Mouse (Mus musculus) frontal cortex, adult (tissue): Measurements from ENCODE around the gene St8sia1.
"Not testable (repeated sequence)": the region's sequence is repeated elsewhere in the genome, so short reads cannot be mapped to it uniquely, and the experiment has no call there.

Source experiments
- ATAC-seq: cut with Nextera tagmentation; 2 replicates; pipeline ENCODE4 v1.9.2; 2017; ENCODE audit warnings: mild to moderate bottlenecking, moderate library complexity, mixed read lengths; ENCODE audit not compliant: low TSS enrichment

The St8sia1 gene

DNA sequence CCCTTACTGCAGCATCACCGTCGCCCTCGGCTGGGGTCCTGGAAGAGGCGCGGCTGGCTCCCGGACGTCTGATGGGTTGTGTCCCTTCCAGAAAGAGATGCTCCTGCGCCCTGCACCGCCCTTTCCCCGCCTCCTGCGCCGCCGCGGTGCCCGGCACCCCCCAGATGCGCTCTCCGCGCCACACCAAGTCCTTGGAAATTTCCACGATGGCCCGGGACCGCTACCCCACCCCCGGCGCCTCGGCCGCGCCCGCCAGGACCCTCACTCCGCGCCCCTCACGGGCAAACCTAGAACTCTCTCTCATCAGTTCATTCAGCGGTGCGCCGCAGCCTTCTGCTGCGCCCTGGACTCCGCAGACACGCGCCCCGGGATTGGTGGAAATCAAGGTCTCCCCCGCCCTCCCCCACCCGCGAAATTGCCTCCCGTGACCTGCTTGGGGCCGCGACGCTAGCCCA is at the start of gene St8sia1:
Gene St8sia1, minus strand, starts transcription at position 377 of the 455 bp plus-strand sequence.
- ATAC-seq, result peak; percentile 56

DNA sequence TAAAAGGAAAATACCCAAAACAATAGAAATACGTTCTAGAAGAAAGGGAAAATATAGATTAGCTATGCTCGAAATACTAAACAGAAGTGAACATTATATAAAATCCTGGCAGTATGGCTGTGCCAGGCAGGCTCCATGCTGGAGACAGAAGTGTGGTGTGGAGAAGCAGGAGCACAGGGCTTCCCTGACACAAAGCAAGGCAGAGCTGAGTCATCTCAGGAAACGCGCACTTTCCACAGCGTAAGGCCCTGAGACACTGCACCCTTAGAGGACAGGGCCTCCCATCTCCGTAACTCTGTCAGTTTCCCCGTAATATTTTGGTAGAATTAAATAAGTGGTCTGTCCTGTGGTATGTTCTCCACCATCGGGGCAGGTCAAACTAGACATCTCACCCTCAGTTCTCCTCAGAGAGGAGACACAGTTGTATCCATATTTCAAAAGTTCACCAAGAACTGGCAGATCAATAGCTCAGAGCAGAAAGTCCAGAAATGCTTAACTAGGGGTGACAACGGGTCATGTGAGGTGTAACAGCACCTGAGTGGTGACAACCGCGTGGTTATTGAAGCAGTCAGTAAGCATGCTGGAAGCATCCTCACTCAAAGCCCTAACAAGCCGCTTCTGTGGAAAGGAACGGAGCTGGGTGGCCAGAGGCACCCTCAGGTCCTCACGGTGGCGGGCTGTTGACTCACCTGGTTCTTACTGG is 48.4 kb upstream of the St8sia1 start:
- ATAC-seq, result peak; percentile 77

DNA sequence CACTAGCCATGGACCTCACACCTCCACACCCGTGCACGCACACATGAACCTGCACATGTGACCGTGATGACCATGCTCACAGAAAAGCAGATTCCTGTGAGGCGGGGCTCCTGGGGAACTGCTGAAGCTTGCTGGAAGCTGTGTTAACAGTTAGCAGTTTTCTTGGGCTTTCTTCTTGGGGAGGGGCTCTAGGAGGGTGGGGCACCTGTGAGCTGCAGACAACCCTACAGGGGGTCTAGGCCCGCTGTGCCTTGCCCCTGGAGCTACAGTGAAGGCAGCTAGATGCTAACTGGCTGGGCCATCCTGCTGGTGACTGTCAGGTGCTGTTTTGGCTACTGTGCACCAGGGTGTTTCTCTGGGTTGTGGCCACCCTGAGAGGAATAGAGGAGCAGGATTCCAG is 44.6 kb upstream of the St8sia1 start:
- no peak for ATAC-seq

DNA sequence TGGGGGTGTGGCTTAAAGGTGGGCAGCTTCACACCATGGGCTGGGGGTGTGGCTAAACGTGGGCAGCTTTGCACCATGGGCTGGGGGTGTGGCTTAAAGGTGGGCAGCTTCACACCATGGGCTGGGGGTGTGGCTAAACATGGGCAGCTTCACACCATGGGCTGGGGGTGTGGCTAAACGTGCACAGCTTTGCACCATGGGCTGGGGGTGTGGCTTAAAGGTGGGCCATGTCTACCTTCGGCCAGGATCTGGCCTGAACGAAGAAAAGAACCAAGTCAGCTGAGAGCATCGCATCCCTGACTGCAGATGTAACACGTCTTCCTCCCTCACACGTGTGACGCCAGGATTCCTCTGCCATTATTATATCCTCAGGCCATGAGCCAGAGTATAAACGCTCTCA is 41.0 kb upstream of the St8sia1 start:
- ATAC-seq, result not testable (repeated sequence)

DNA sequence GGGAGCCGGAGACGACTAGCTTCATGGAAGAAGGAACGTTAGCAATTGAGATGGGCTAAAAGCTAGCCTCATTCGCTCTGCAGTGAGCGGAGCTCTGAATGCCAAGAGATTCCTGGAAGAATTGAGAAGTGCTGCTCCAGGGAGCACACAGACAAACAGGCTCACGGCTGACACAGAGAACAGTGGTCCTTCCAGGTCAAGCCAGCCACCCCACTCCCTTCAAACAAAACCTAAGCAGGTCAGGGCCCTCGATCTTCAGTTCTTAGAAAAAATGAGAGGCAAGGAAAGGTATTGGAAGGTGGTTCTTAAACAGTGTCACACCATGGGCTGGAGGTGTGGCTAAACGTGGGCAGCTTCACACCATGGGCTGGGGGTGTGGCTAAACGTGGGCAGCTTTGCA is 40.5 kb upstream of the St8sia1 start:
- ATAC-seq, result no peak

GRCm38 (mm10) chr6:142998221-142998999 is 34.2 kb upstream of the St8sia1 start:
- no peak for ATAC-seq

- ATAC-seq, result no peak
These were observed 32.6 kb upstream of the St8sia1 start for GRCm38 (mm10) chr6:142996887-142997286.

DNA sequence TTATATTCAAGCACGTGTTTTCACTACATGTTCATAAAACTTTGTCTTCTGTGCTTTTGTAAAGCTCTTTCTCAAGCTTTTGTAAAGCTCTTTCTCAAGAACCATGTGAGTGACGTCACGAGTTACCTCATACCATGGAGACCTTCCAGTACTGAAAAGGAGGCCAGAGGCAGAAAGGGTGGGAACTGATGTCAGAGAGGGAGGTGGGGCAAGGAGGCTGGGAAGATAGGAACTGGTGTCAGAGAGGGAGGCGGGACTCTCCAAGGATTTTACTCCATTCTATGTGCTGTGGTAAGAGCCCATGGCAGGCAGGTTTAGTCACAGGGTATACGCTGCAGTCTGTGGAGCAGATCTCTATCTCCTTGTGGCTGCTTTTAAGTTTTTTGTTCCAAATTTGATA is 31.3 kb upstream of the St8sia1 start:
- no peak for ATAC-seq

GRCm38 (mm10) chr6:142994821-142995220 is 30.6 kb upstream of the St8sia1 start:
- ATAC-seq, result no peak

- no peak for ATAC-seq
These were observed 29.8 kb upstream of the St8sia1 start for GRCm38 (mm10) chr6:142993705-142994698.

GRCm38 (mm10) chr6:142992971-142993370 is 28.7 kb upstream of the St8sia1 start:
- ATAC-seq, result no peak

DNA sequence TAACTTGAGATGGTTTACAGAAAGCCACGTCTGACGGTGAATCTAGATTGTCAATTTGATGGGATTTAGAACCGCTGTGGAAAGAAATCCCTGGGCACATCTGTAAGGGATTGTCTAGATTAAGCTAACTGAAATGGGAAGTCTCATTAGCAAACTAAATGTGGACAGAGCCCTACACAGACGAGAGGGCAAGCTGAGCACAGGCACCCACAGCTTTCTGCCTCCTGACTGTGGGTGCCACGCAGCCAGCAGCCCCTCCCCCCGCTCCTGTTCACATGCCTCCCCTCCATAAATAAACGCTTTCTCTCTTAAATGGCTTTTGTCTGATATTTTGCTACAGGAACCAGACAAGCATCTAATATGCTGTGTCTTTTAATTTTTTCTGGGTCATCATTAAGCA is 27.8 kb upstream of the St8sia1 start:
- no peak for ATAC-seq

DNA sequence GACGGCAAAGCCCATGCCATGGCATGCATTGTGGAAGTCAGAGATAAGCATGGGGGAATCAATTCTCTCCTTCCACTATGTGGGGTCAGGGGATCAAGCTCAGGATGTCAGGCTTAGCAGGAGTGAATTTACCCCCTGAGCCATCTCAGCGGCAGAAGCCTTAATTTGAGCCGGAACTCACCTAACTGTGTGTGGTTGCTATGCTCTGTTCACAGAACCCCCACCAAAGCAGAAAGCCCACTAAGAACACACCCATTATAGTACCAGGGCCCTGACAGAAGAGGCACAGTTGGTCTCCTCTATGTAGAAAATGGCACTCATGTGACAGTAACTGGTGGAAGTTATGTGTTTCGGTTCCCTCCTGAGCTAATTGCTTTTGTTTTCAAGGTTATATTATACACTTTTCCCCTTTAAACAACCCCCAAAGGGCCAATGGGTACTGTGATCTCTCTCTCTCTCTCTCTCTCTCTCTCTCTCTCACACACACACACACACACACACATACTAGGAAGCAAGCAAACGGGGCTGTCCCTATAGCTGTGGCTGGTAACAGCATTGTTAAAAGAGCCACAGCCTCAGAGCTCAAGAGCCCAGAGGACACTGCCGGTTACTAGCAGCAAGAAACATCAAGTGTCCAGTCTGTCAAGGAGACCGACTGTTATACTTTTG is 27.3 kb upstream of the St8sia1 start:
- no peak for ATAC-seq

DNA sequence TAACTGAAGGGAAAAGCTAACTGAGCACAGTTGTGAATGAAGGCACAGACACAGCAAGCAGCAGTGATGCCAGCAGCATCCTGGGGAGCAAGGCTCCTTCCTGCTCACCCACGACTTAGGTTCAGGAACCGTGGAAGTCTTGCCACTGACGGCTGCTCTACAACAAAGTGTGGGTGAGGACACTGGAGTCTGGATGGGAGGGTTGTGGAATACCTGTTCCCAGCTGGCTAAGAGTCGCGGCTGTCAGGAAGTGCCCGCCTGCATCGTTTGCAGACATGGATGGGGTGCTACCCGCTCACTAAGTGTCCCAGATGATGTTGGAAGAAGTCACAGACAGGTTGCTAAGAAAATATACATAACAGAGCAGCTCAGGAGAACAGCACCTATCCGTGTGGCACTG is 26.3 kb upstream of the St8sia1 start:
- no peak for ATAC-seq

- ATAC-seq, result no peak
These were observed 25.2 kb upstream of the St8sia1 start for GRCm38 (mm10) chr6:142989495-142989894.

DNA sequence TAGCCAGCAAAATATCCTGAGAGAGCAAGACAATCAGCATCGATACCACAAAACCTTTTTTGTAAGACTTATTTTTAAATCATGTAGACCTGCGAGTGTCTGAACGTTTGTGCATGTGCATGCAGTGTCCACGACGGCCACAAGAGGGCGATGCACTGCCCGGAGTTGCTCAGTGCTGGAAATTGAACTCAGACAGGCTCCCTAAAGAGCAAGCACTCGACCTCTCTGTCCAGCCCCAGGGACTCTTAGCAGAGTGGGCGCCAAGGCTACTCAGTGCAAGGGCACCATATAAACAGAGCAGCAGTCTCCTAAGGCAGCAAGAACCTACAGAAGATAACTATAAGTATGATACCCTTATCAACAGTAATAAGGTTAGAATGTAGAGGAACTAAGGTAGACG is 24.5 kb upstream of the St8sia1 start:
- ATAC-seq, result peak; percentile 83

DNA sequence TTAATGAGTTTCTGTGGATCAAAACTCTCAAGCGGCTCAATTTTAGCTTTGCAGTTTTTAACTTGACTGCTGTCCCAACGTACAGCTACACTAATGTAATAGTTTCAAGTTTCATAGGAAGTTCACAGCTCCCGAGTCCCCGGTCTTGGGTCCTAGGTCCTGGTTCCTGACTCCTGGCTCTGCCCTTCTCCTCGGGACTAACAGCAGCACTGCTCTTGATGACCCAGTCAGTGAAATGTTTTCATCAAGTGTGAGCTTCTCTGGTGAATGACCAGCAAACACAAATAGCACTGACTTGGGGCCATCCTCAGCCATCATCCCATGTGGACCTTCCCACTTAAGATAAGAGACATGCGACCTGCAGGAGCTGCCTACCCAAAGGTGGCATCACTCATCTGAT is 24.0 kb upstream of the St8sia1 start:
- ATAC-seq, result no peak

GRCm38 (mm10) chr6:142987616-142988015 is 23.4 kb upstream of the St8sia1 start:
- no peak for ATAC-seq

DNA sequence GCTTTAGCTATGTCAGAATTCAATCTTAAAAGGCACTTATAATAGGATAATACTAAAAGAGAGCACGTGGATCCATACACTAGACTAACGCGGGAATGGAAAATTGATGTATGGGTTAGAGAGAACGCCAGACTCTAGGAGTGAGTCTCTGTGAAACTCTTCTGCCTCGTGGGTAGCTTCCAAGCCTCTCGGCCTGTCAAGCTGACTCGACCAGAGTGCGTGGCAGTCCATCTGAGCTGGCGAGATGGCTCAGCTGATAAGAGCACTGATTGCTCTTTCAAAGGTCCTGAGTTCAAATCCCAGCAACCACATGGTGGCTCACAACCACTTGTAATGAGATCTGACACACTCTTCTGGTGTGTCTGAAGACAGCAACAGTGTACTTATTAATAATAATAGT is 22.5 kb upstream of the St8sia1 start:
- ATAC-seq, result not testable (repeated sequence)

- not testable (repeated sequence) for ATAC-seq
These were observed 21.4 kb upstream of the St8sia1 start for GRCm38 (mm10) chr6:142985561-142986238.
